ENCODE assay signal across 22 mouse cellular contexts in the genomic region with DNA sequence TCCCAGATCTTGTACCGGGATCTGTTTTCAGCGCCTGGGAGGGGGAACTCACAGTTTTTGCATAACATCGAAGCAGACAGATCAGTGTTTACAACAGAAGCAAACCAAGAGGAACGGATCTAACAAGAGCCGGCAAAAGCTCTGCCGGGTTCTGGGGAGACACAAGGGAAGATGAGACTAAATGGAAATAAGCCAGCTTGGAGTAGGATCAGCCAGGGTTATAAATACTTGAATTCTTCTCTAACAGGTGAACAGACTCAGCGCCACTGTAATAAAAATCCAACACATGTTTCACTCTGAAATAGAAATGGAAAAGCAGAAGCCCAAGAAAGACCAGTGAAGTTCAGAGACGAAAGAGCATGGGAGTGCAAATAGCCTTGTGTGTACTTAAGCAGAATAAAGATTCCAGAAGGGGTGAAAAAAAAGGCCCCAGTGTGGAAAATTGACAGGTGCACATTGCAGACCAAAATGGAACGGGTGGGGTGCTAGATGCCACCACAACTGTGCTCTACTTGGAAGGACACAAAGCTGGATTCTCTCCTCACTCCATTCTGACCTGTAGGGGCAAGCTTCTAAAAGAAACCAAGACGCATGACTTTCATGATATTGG. TPM values are rescaled to one million over a fixed set of nuclear protein-coding genes. Genes with fewer than 3 reads are reported as not detected.
A peak's percentile ranks its signal among the peaks of the same experiment; 100 is the strongest.
DNase-seq lines count a peak whose midpoint lies in the region; ATAC-seq and TF ChIP-seq lines count a peak whose summit lies in the region.
"Had no signal": no experiment of that assay in that cellular context is flagged by ENCODE, and none has a peak within 500 bp of the region (broad histone marks: within the 10 kb centered on the region; RNA-seq: fewer than 3 reads in every experiment).

No protein-coding gene starts in this region.

- in situ Hi-C loops in CH12.LX (cut with MboI; ENCODE audit: low pct_ligation_motif_present, low pct_unique_long_range_greater_than_20kb, low sequenced_read_pairs), result no loop called here

- H3K4me3 ChIP-seq in hindbrain, embryonic 10.5 days, result no peak overlapping the region
- H3K4me3 ChIP-seq in hindbrain, embryonic 14.5 days (replicated peaks; ENCODE audit: low read length), result no peak overlapping the region
- no peak overlapping the region for H3K4me3 ChIP-seq in CH12.LX (replicated peaks in 1 of 3; ENCODE audit: low read depth in 2 of 3, low read length in 2 of 3, poor library complexity in 1 of 3)
- H3K4me3 ChIP-seq in embryonic facial prominence, embryonic 15.5 days (replicated peaks), result no peak overlapping the region
- H3K4me3 ChIP-seq: erythroblast, embryonic 14.5 days; forebrain, embryonic 15.5 days; liver, embryonic 15.5 days had no signal

- 57% methylated on average over 10 of the region's 10 CpGs for WGBS in hindbrain, embryonic 10.5 days
- 53% methylated on average over 10 of the region's 10 CpGs for WGBS in hindbrain, embryonic 14.5 days
- whole genome bisulfite sequencing in embryonic facial prominence, embryonic 15.5 days, result 47% methylated on average over 10 of the region's 10 CpGs

- no peak for TF ChIP-seq POLR2A in CH12.LX (IDR thresholded peaks at IDR 0.05; ENCODE audit: low read depth, low read length)

- 0 out of 2 replicates have a peak overlapping the region, but pooled peaks have one; percentile 5 for H3K27ac ChIP-seq in hindbrain, embryonic 10.5 days
- H3K27ac ChIP-seq in hindbrain, embryonic 14.5 days, result no peak overlapping the region
- H3K27ac ChIP-seq in CH12.LX (ENCODE audit: insufficient read depth, low read depth), result no peak overlapping the region
- H3K27ac ChIP-seq in embryonic facial prominence, embryonic 15.5 days (replicated peaks), result no peak overlapping the region
- H3K27ac ChIP-seq: forebrain, embryonic 15.5 days; hindbrain, postnatal 0 days; liver, embryonic 15.5 days had no signal

- H3K4me1 ChIP-seq in hindbrain, embryonic 10.5 days (replicated peaks), result peaks cover 36% of the 10 kb centered on the region
- H3K4me1 ChIP-seq in hindbrain, embryonic 14.5 days (replicated peaks; ENCODE audit: control insufficient read depth, insufficient read depth, low read length), result no peaks in the 10 kb centered on the region
- H3K4me1 ChIP-seq in CH12.LX (ENCODE audit: control insufficient read depth in 1 of 2, insufficient read depth in 2 of 2), result peaks cover 9 to 28% of the 10 kb centered on the region in 2 experiments
- no peaks in the 10 kb centered on the region for H3K4me1 ChIP-seq in embryonic facial prominence, embryonic 15.5 days

- H3K27me3 ChIP-seq in hindbrain, embryonic 10.5 days (ENCODE audit: insufficient read depth, poor library complexity, severe bottlenecking), result peaks cover 4% of the 10 kb centered on the region; the same call in 1 of the 2 replicates
- no peaks in the 10 kb centered on the region for H3K27me3 ChIP-seq in hindbrain, embryonic 14.5 days (ENCODE audit: control insufficient read depth, insufficient read depth, low read length)
- H3K27me3 ChIP-seq in CH12.LX (replicated peaks), result no peaks in the 10 kb centered on the region
- H3K27me3 ChIP-seq in embryonic facial prominence, embryonic 15.5 days, result no peaks in the 10 kb centered on the region
- H3K27me3 ChIP-seq: forebrain, embryonic 15.5 days; liver, embryonic 15.5 days had no signal

- TF ChIP-seq CTCF in CH12.LX (conservative IDR thresholded peaks at IDR 0.05 in 1 of 2, IDR thresholded peaks at IDR 0.05 in 1 of 2; ENCODE audit: low read depth in 2 of 2, low read length in 2 of 2), result no peak

- H3K36me3 ChIP-seq in hindbrain, embryonic 10.5 days, result no peaks in the 10 kb centered on the region
- no peaks in the 10 kb centered on the region for H3K36me3 ChIP-seq in hindbrain, embryonic 14.5 days (replicated peaks; ENCODE audit: control insufficient read depth, insufficient read depth)
- no peaks in the 10 kb centered on the region for H3K36me3 ChIP-seq in CH12.LX (replicated peaks in 1 of 2; ENCODE audit: control insufficient read depth in 1 of 2, insufficient read depth in 1 of 2, low read length in 1 of 2)
- no peaks in the 10 kb centered on the region for H3K36me3 ChIP-seq in embryonic facial prominence, embryonic 15.5 days
- H3K36me3 ChIP-seq: forebrain, embryonic 15.5 days; liver, embryonic 15.5 days had no signal

- H3K79me2 ChIP-seq in CH12.LX (replicated peaks; ENCODE audit: control insufficient read depth, extremely low read depth, insufficient read depth, poor library complexity, severe bottlenecking), result no peaks in the 10 kb centered on the region

- TF ChIP-seq RAD21 in CH12.LX (IDR thresholded peaks at IDR 0.05; ENCODE audit: low read depth, low read length), result no peak

- no peak overlapping the region for H3K9ac ChIP-seq in hindbrain, embryonic 14.5 days
- no peak overlapping the region for H3K9ac ChIP-seq in CH12.LX (ENCODE audit: insufficient read depth, low read depth)
- H3K9ac ChIP-seq in embryonic facial prominence, embryonic 15.5 days, result no peak overlapping the region
- H3K9ac ChIP-seq: forebrain, embryonic 15.5 days; liver, embryonic 15.5 days had no signal

- H3K4me2 ChIP-seq in hindbrain, embryonic 14.5 days (replicated peaks), result no peak overlapping the region
- H3K4me2 ChIP-seq in CH12.LX (ENCODE audit: insufficient read depth, low read depth, poor library complexity, severe bottlenecking), result peak overlapping the region; percentile 39; the same call in 1 of the 2 replicates
- no peak overlapping the region for H3K4me2 ChIP-seq in embryonic facial prominence, embryonic 15.5 days (replicated peaks)
- H3K4me2 ChIP-seq: forebrain, embryonic 15.5 days; liver, embryonic 15.5 days had no signal

- dilution Hi-C loops in CH12.LX (cut with MboI; ENCODE audit: extremely low pct_ligation_motif_present, extremely low pct_unique_long_range_greater_than_20kb, low sequenced_read_pairs), result no loop called here

- ATAC-seq in hindbrain, embryonic 14.5 days (ENCODE audit: low FRiP score), result no peak
- ATAC-seq in embryonic facial prominence, embryonic 15.5 days (ENCODE audit: insufficient number of reproducible peaks, low FRiP score, low TSS enrichment, low read depth), result 0 out of 2 replicates have a peak, but pooled peaks have one; percentile 19
- no peak for ATAC-seq in megakaryocyte progenitor cell, adult 5-6 weeks (replicated peaks; ENCODE audit: poor library complexity)
- ATAC-seq: CD4-positive, CD25-positive, alpha-beta regulatory T cell, adult 4 months; forebrain, embryonic 15.5 days; hindbrain, postnatal 0 days had no signal

- H3K9me3 ChIP-seq in hindbrain, embryonic 10.5 days, result no peaks in the 10 kb centered on the region
- H3K9me3 ChIP-seq in hindbrain, embryonic 14.5 days (ENCODE audit: control insufficient read depth, low read length), result no peaks in the 10 kb centered on the region
- no peaks in the 10 kb centered on the region for H3K9me3 ChIP-seq in CH12.LX (replicated peaks; ENCODE audit: low read length)
- H3K9me3 ChIP-seq in embryonic facial prominence, embryonic 15.5 days (replicated peaks), result no peaks in the 10 kb centered on the region
- H3K9me3 ChIP-seq: forebrain, embryonic 15.5 days; liver, embryonic 15.5 days had no signal

- TF ChIP-seq EP300 in CH12.LX (IDR thresholded peaks at IDR 0.05; ENCODE audit: low read length), result 0 out of 2 replicates have a peak, but pooled peaks have one; percentile 13

- DNase-seq in hindbrain, embryonic 10.5 days (ENCODE audit: low spot score), result no peak
- no peak for DNase-seq in hindbrain, embryonic 14.5 days (ENCODE audit: low spot score)
- no peak for DNase-seq in CH12.LX (ENCODE audit: extremely low read depth)
- peak; percentile 60 for DNase-seq in skeletal muscle tissue, adult 2 months (ENCODE audit: low read depth, low spot score)
- no peak for DNase-seq in testis, postnatal 14 days (ENCODE audit: low spot score)
- DNase-seq: cerebellum, postnatal 10 days; embryo, embryonic 11 days; heart, adult 18-20 months; heart, postnatal 10 days; layer of hippocampus, postnatal 36 days; left cerebral cortex, postnatal 4 days; midbrain, embryonic 14.5 days; retina, postnatal 1 day; right cerebral cortex, postnatal 4 days; thymus, postnatal 14 days had no signal

TF ChIP-seq in CH12.LX, 34 proteins besides CTCF, POLR2A, EP300 and RAD21:
- no peak for TF ChIP-seq ZMIZ1 (IDR thresholded peaks at IDR 0.05; ENCODE audit: low read depth, low read length)
- peak; percentile 25; the same call in 1 of the 2 replicates for TF ChIP-seq ZNF384 (IDR thresholded peaks at IDR 0.05; ENCODE audit: low read depth, low read length)

RNA-seq across cellular contexts. Expression of a gene that starts 4.8 kb away (rescaled TPM):
- polyA plus RNA-seq in hindbrain, embryonic 10.5 days (2016; fragmentation: Nextera tagmentation; extraction: Ambion mirVana), result 10.2 TPM in 2 replicates
- 7.0 and 9.3 TPM in 2 replicates for polyA plus RNA-seq in hindbrain, embryonic 14.5 days (2014; fragmentation: Nextera tagmentation; extraction: Ambion mirVana)
- total RNA-seq in CH12.LX (2012; rRNA removed) (not detected in 2 replicates), CH12.LX (2014; rRNA removed) (0.17 and 0.19 TPM in 2 replicates)
- 0.12 and 0.33 TPM in 2 replicates for polyA plus RNA-seq in CH12.LX (2012; ENCODE audit: insufficient read length, low read depth)
- 20.7 and 24.2 TPM in 2 replicates for polyA plus RNA-seq in embryonic facial prominence, embryonic 15.5 days (2015; fragmentation: Nextera tagmentation; extraction: Ambion mirVana)
- total RNA-seq in megakaryocyte progenitor cell, adult 5-6 weeks (2015), result not detected in 2 replicates
- total RNA-seq in megakaryocyte progenitor cell, adult 5-6 weeks (2017), result not detected in 2 replicates
